8 mouse cellular contexts compared by ENCODE assay signal in the genomic region with DNA sequence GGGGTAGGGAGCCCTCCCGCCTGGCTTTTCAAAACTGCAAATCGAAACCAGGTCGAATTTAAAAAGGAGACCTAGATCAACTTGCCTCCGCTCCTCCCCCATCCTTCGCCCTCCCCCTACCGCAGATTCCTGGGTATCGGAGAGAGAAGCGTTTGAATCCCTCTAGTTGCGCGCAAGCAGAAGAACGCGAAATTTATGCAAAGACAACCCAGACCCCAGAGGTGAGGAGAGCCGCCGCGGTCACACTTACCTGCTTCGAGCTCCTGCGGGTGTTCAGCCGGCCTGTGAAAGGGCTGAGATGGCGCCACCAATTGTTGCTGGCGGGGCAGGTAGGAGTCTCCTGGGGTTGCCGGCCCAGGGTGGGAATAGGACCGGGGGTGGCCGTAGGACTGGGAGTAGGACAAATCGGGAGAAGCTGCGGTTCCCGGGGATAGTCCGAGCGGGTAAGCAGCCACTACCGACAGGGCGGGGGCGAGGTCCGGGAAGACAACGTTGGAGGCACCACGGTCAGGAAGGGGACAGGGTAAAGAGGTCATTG. TPM values are rescaled to one million over a fixed set of nuclear protein-coding genes. Genes with fewer than 3 reads are reported as not detected.
A peak's percentile ranks its signal among the peaks of the same experiment; 100 is the strongest.
DNase-seq lines count a peak whose midpoint lies in the region; ATAC-seq lines count a peak whose summit lies in the region.
"Had no signal": no experiment of that assay in that cellular context is flagged by ENCODE, and none has a peak within 500 bp of the region (broad histone marks: within the 10 kb centered on the region; RNA-seq: fewer than 3 reads in every experiment).

No protein-coding gene starts in this region.

- H3K9ac ChIP-seq in forebrain, embryonic 15.5 days (replicated peaks): no peak overlapping the region
- H3K9ac ChIP-seq in limb, embryonic 13.5 days: peak overlapping the region; percentile 35; the same call in 1 of the 2 replicates
- H3K9ac ChIP-seq in stomach, embryonic 14.5 days (replicated peaks; ENCODE audit: low read depth, low read length): no peak overlapping the region

- no peak for DNase-seq in cerebellum, adult 9-11 months

- H3K9me3 ChIP-seq in megakaryocyte, embryonic 14.5 days: peaks cover 3% of the 10 kb centered on the region; the same call in 1 of the 2 replicates
- no peaks in the 10 kb centered on the region for H3K9me3 ChIP-seq in forebrain, embryonic 15.5 days
- H3K9me3 ChIP-seq in limb, embryonic 13.5 days: no peaks in the 10 kb centered on the region
- H3K9me3 ChIP-seq in stomach, embryonic 14.5 days (ENCODE audit: control insufficient read depth, low read depth, low read length): no peaks in the 10 kb centered on the region

- peak overlapping the region; percentile 52; the same call in 1 of the 2 replicates for H3K4me2 ChIP-seq in forebrain, embryonic 15.5 days (replicated peaks)
- peak overlapping the region; percentile 71 for H3K4me2 ChIP-seq in limb, embryonic 13.5 days (replicated peaks)
- H3K4me2 ChIP-seq in stomach, embryonic 14.5 days (replicated peaks; ENCODE audit: low read depth, low read length): peak overlapping the region; percentile 84

- ATAC-seq in megakaryocyte, adult 5-6 weeks (ENCODE audit: poor library complexity, severe bottlenecking): no peak
- no peak for ATAC-seq in forebrain, embryonic 15.5 days (replicated peaks)
- ATAC-seq in limb, embryonic 13.5 days (ENCODE audit: low FRiP score, low read depth): no peak; the same call in 1 of the 2 replicates
- no peak for ATAC-seq in stomach, embryonic 14.5 days (ENCODE audit: insufficient number of reproducible peaks, insufficient read depth, low FRiP score, low read depth)
- ATAC-seq in erythroblast, adult 5-6 weeks (replicated peaks; ENCODE audit: low FRiP score, poor library complexity, severe bottlenecking): no peak

- 1% methylated on average over 34 of the region's 34 CpGs for WGBS in forebrain, embryonic 15.5 days
- under 1% methylated on average over 34 of the region's 34 CpGs for WGBS in limb, embryonic 13.5 days
- under 1% methylated on average over 34 of the region's 34 CpGs for WGBS in stomach, embryonic 14.5 days

- peaks cover 34% of the 10 kb centered on the region for H3K4me1 ChIP-seq in megakaryocyte, embryonic 14.5 days
- H3K4me1 ChIP-seq in forebrain, embryonic 15.5 days: peaks cover 26% of the 10 kb centered on the region
- peaks cover 39% of the 10 kb centered on the region for H3K4me1 ChIP-seq in limb, embryonic 13.5 days
- H3K4me1 ChIP-seq in stomach, embryonic 14.5 days (ENCODE audit: control insufficient read depth, insufficient read depth, low read length): peaks cover 18% of the 10 kb centered on the region

- H3K27me3 ChIP-seq in megakaryocyte, embryonic 14.5 days (replicated peaks): peaks cover 99% of the 10 kb centered on the region
- peaks cover 92% of the 10 kb centered on the region for H3K27me3 ChIP-seq in forebrain, embryonic 15.5 days
- H3K27me3 ChIP-seq in limb, embryonic 13.5 days: peaks cover 100% of the 10 kb centered on the region
- H3K27me3 ChIP-seq in stomach, embryonic 14.5 days (ENCODE audit: control insufficient read depth, insufficient read depth, low read length): peaks cover 84% of the 10 kb centered on the region

- no peak overlapping the region for H3K27ac ChIP-seq in forebrain, embryonic 15.5 days (replicated peaks)
- no peak overlapping the region for H3K27ac ChIP-seq in limb, embryonic 13.5 days
- H3K27ac ChIP-seq in stomach, embryonic 14.5 days (ENCODE audit: low read length): no peak overlapping the region

- H3K36me3 ChIP-seq in megakaryocyte, embryonic 14.5 days (replicated peaks; ENCODE audit: low read length): no peaks in the 10 kb centered on the region
- H3K36me3 ChIP-seq in forebrain, embryonic 15.5 days: no peaks in the 10 kb centered on the region
- H3K36me3 ChIP-seq in limb, embryonic 13.5 days: no peaks in the 10 kb centered on the region
- H3K36me3 ChIP-seq in stomach, embryonic 14.5 days (ENCODE audit: control insufficient read depth, insufficient read depth, low read length): no peaks in the 10 kb centered on the region

- peak overlapping the region; percentile 90 for H3K4me3 ChIP-seq in megakaryocyte, embryonic 14.5 days (replicated peaks)
- no peak overlapping the region; the same call in 1 of the 2 replicates for H3K4me3 ChIP-seq in forebrain, embryonic 15.5 days
- H3K4me3 ChIP-seq in limb, embryonic 13.5 days: peak overlapping the region; percentile 45
- H3K4me3 ChIP-seq in stomach, embryonic 14.5 days (ENCODE audit: low read depth, low read length): peak overlapping the region; percentile 33

RNA-seq across cellular contexts. Expression of a gene that starts 1.0 kb away (rescaled TPM):
- polyA plus RNA-seq in megakaryocyte, embryonic 14.5 days (2012; ENCODE audit: insufficient read depth, low replicate concordance): not detected in 2 replicates
- total RNA-seq in megakaryocyte, adult 5-6 weeks (2015): not detected in 2 replicates
- not detected in 2 replicates for total RNA-seq in megakaryocyte, adult 5-6 weeks (2017)
- polyA plus RNA-seq in forebrain, embryonic 15.5 days (2015; fragmentation: Nextera tagmentation; extraction: Ambion mirVana): not detected in 2 replicates
- polyA plus RNA-seq in limb, embryonic 13.5 days (2015; fragmentation: Nextera tagmentation; extraction: Ambion mirVana): 2.2 and 2.7 TPM in 2 replicates
- polyA plus RNA-seq in stomach, embryonic 14.5 days (2014; fragmentation: Nextera tagmentation; extraction: Ambion mirVana): 0.46 and 0.52 TPM in 2 replicates
- total RNA-seq in erythroblast, adult 5-6 weeks (2015; ENCODE audit: low replicate concordance): not detected in 2 replicates
- 0.70 TPM in 1 of 2 replicates, not detected in the other for total RNA-seq in erythroblast, adult 5-6 weeks (2017; ENCODE audit: low replicate concordance)
- total RNA-seq: left cerebral cortex, postnatal 25 days had no signal

RNA-seq across cellular contexts. Expression of a gene that starts 25.1 kb away (rescaled TPM):
- polyA plus RNA-seq in megakaryocyte, embryonic 14.5 days (2012; ENCODE audit: insufficient read depth, low replicate concordance): not detected in 2 replicates
- total RNA-seq in megakaryocyte, adult 5-6 weeks (2015): 0.04 TPM in 1 of 2 replicates, not detected in the other
- not detected in 2 replicates for total RNA-seq in megakaryocyte, adult 5-6 weeks (2017)
- not detected in 2 replicates for polyA plus RNA-seq in forebrain, embryonic 15.5 days (2015; fragmentation: Nextera tagmentation; extraction: Ambion mirVana)
- 10.2 and 14.2 TPM in 2 replicates for polyA plus RNA-seq in limb, embryonic 13.5 days (2015; fragmentation: Nextera tagmentation; extraction: Ambion mirVana)
- 3.1 and 4.5 TPM in 2 replicates for polyA plus RNA-seq in stomach, embryonic 14.5 days (2014; fragmentation: Nextera tagmentation; extraction: Ambion mirVana)
- total RNA-seq in erythroblast, adult 5-6 weeks (2015; ENCODE audit: low replicate concordance): not detected in 2 replicates
- not detected in 2 replicates for total RNA-seq in erythroblast, adult 5-6 weeks (2017; ENCODE audit: low replicate concordance)
- total RNA-seq: left cerebral cortex, postnatal 25 days had no signal
